Mouse (Mus musculus): ENCODE results near the gene Mthfd1l. TPM values are rescaled to one million over a fixed set of nuclear protein-coding genes. Genes with fewer than 3 reads are reported as not detected.

The Mthfd1l gene
- total and polyA plus RNA-seq, 2 experiments from 2014 or later = 7.4 to 10.7 TPM

- WGBS = 82% methylated on average over 12 of the region's 12 CpGs
- H3K9ac ChIP-seq (replicated peaks; ENCODE audit: low read length) = no peak overlapping the region
- ATAC-seq (no peak), DNase-seq (ENCODE audit: low spot score) (no peak)
- H3K27ac ChIP-seq = no peak overlapping the region
- no peak overlapping the region for H3K4me3 ChIP-seq (ENCODE audit: low read length)
- H3K36me3 ChIP-seq (ENCODE audit: insufficient read depth, low read length) = no peaks in the 10 kb centered on the region
- H3K27me3 ChIP-seq (ENCODE audit: insufficient read depth, low read length) = no peaks in the 10 kb centered on the region
- H3K4me2 ChIP-seq (ENCODE audit: low read depth, low read length) = no peak overlapping the region
- no peaks in the 10 kb centered on the region for H3K4me1 ChIP-seq (ENCODE audit: insufficient read depth, low read length)
- no peaks in the 10 kb centered on the region for H3K9me3 ChIP-seq (ENCODE audit: low read length)
- TF ChIP-seq CTCF (IDR thresholded peaks at IDR 0.05; ENCODE audit: low read depth) = no peak
These were observed 179.2 kb downstream of the Mthfd1l start for GRCm38 (mm10) chr10:4151862-4152776.

- Histone ChIP-seq H3K36me3 (ENCODE audit: insufficient read depth, low read length) (no peaks in the 10 kb centered on the region), H3K9me3 (ENCODE audit: low read length) (no peaks in the 10 kb centered on the region), H3K4me1 (ENCODE audit: insufficient read depth, low read length) (no peaks in the 10 kb centered on the region), H3K4me3 (ENCODE audit: low read length) (no peak overlapping the region), H3K4me2 (ENCODE audit: low read depth, low read length) (no peak overlapping the region), H3K9ac (replicated peaks; ENCODE audit: low read length) (no peak overlapping the region), H3K27ac (no peak overlapping the region), H3K27me3 (ENCODE audit: insufficient read depth, low read length) (no peaks in the 10 kb centered on the region)
- TF ChIP-seq CTCF (IDR thresholded peaks at IDR 0.05; ENCODE audit: low read depth) = no peak
- ATAC-seq = no peak
- no peak for DNase-seq (ENCODE audit: low spot score)
- 93% methylated on average over 4 of the region's 4 CpGs for WGBS
These were observed 180.1 kb downstream of the Mthfd1l start for GRCm38 (mm10) chr10:4153031-4153430.

GRCm38 (mm10) chr10:4154035-4154434 lies 181.1 kb downstream of the Mthfd1l start:
- H3K4me1 ChIP-seq (ENCODE audit: insufficient read depth, low read length) = no peaks in the 10 kb centered on the region
- no peaks in the 10 kb centered on the region for H3K27me3 ChIP-seq (ENCODE audit: insufficient read depth, low read length)
- H3K4me2 ChIP-seq (ENCODE audit: low read depth, low read length) = no peak overlapping the region
- DNase-seq (ENCODE audit: low spot score) (no peak), ATAC-seq (no peak)
- H3K36me3 ChIP-seq (ENCODE audit: insufficient read depth, low read length) = no peaks in the 10 kb centered on the region
- H3K27ac ChIP-seq = no peak overlapping the region
- no peak overlapping the region for H3K4me3 ChIP-seq (ENCODE audit: low read length)
- WGBS = 78% methylated on average over 6 of the region's 6 CpGs
- no peak for TF ChIP-seq CTCF (IDR thresholded peaks at IDR 0.05; ENCODE audit: low read depth)
- H3K9ac ChIP-seq (replicated peaks; ENCODE audit: low read length) = no peak overlapping the region
- no peaks in the 10 kb centered on the region for H3K9me3 ChIP-seq (ENCODE audit: low read length)

- Histone ChIP-seq H3K9me3 (ENCODE audit: low read length) (no peaks in the 10 kb centered on the region), H3K9ac (replicated peaks; ENCODE audit: low read length) (no peak overlapping the region), H3K36me3 (ENCODE audit: insufficient read depth, low read length) (no peaks in the 10 kb centered on the region), H3K4me3 (ENCODE audit: low read length) (no peak overlapping the region), H3K27me3 (ENCODE audit: insufficient read depth, low read length) (no peaks in the 10 kb centered on the region), H3K4me1 (ENCODE audit: insufficient read depth, low read length) (no peaks in the 10 kb centered on the region), H3K27ac (no peak overlapping the region), H3K4me2 (ENCODE audit: low read depth, low read length) (no peak overlapping the region)
- ATAC-seq (no peak), DNase-seq (ENCODE audit: low spot score) (no peak)
- WGBS = 78% methylated on average over 5 of the region's 5 CpGs
- no peak for TF ChIP-seq CTCF (IDR thresholded peaks at IDR 0.05; ENCODE audit: low read depth)
These were observed 182.6 kb downstream of the Mthfd1l start for GRCm38 (mm10) chr10:4155521-4155920.

- Histone ChIP-seq H3K4me2 (ENCODE audit: low read depth, low read length) (no peak overlapping the region), H3K27ac (no peak overlapping the region), H3K9ac (replicated peaks; ENCODE audit: low read length) (no peak overlapping the region), H3K4me3 (ENCODE audit: low read length) (no peak overlapping the region), H3K9me3 (ENCODE audit: low read length) (no peaks in the 10 kb centered on the region), H3K36me3 (ENCODE audit: insufficient read depth, low read length) (no peaks in the 10 kb centered on the region), H3K27me3 (ENCODE audit: insufficient read depth, low read length) (no peaks in the 10 kb centered on the region), H3K4me1 (ENCODE audit: insufficient read depth, low read length) (no peaks in the 10 kb centered on the region)
- 76% methylated on average over 5 of the region's 5 CpGs for WGBS
- no peak for TF ChIP-seq CTCF (IDR thresholded peaks at IDR 0.05; ENCODE audit: low read depth)
- DNase-seq (ENCODE audit: low spot score) = no peak
- ATAC-seq = no peak
These were observed 185.6 kb downstream of the Mthfd1l start for GRCm38 (mm10) chr10:4158533-4158932.

GRCm38 (mm10) chr10:4159541-4160090 lies 186.7 kb downstream of the Mthfd1l start:
- H3K27ac ChIP-seq = no peak overlapping the region
- H3K9me3 ChIP-seq (ENCODE audit: low read length) = no peaks in the 10 kb centered on the region
- ATAC-seq (peak; percentile 47; the same call in 1 of the 2 replicates), DNase-seq (ENCODE audit: low spot score) (no peak)
- 65% methylated on average over 8 of the region's 8 CpGs for WGBS
- H3K9ac ChIP-seq (replicated peaks; ENCODE audit: low read length) = no peak overlapping the region
- no peak overlapping the region for H3K4me3 ChIP-seq (ENCODE audit: low read length)
- no peaks in the 10 kb centered on the region for H3K4me1 ChIP-seq (ENCODE audit: insufficient read depth, low read length)
- no peak for TF ChIP-seq CTCF (IDR thresholded peaks at IDR 0.05; ENCODE audit: low read depth)
- no peak overlapping the region for H3K4me2 ChIP-seq (ENCODE audit: low read depth, low read length)
- H3K27me3 ChIP-seq (ENCODE audit: insufficient read depth, low read length) = no peaks in the 10 kb centered on the region
- no peaks in the 10 kb centered on the region for H3K36me3 ChIP-seq (ENCODE audit: insufficient read depth, low read length)
